Mouse (Mus musculus) heart, embryonic 16.5 days (tissue): ENCODE data around the gene Nbea. TPM values are rescaled to one million over a fixed set of nuclear protein-coding genes. Genes with fewer than 3 reads are reported as not detected.

Experiments used
- ATAC-seq: fragments of 200-750 bp; cut with Nextera tagmentation; replicated peaks from 2 replicates; pipeline ENCODE4 v1.8.0; 2017; ENCODE audit warnings: moderate number of reproducible peaks; ENCODE audit not compliant: insufficient read depth, low FRiP score; ENCODE audit errors: extremely low read depth
- H3K27ac ChIP-seq: fragments of 300-500 bp; sonication (generic); 2 replicates; pipeline ENCODE4 v1.5.1; 2014; ENCODE audit warnings: mild to moderate bottlenecking, low read length, control low read depth, moderate library complexity
- H3K27me3 ChIP-seq: fragments of 300-500 bp; sonication (generic); 2 replicates; pipeline ENCODE4 v1.6.1; 2014; ENCODE audit warnings: low read length, mixed read lengths; ENCODE audit not compliant: control insufficient read depth, insufficient read depth
- H3K36me3 ChIP-seq: fragments of 300-500 bp; sonication (generic); 2 replicates; pipeline ENCODE4 v1.6.1; 2014; ENCODE audit not compliant: control insufficient read depth, insufficient read depth
- H3K4me1 ChIP-seq: fragments of 300-500 bp; sonication (generic); 2 replicates; pipeline ENCODE4 v1.6.1; 2014; ENCODE audit warnings: low read length, mixed read lengths; ENCODE audit not compliant: control insufficient read depth, insufficient read depth
- H3K4me2 ChIP-seq: fragments of 300-500 bp; sonication (generic); 2 replicates; pipeline ENCODE4 v1.6.1; 2014; ENCODE audit warnings: low read depth, mild to moderate bottlenecking, control low read depth, low read length
- H3K4me3 ChIP-seq: fragments of 300-500 bp; sonication (generic); 2 replicates; pipeline ENCODE4 v1.5.1; 2014; ENCODE audit warnings: mild to moderate bottlenecking, control low read depth, low read length
- H3K9ac ChIP-seq: fragments of 300-500 bp; sonication (generic); 2 replicates; pipeline ENCODE4 v1.6.1; 2014; ENCODE audit warnings: low read length, control low read depth
- H3K9me3 ChIP-seq: fragments of 300-500 bp; sonication (generic); replicated peaks from 2 replicates; pipeline ENCODE4 v1.6.1; 2016; ENCODE audit warnings: low read length; ENCODE audit not compliant: control insufficient read depth
- WGBS: fragments of 180-500 bp; shearing (Covaris S2); extraction: QIAGEN DNeasy Blood & Tissue Kit; methylation state at CpG from one replicate; pipeline ENCODE4 v1.1.7; 2014; 5-methylcytosine and 5-hydroxymethylcytosine counted together
- polyA plus RNA-seq: library from polyadenylated mRNA; unstranded; fragments of >200 nt; fragmentation: Nextera tagmentation; extraction: Ambion mirVana; gene quantifications from 2 replicates; pipeline ENCODE4 v1.2.1, GENCODE M21; 2015

The Nbea gene
- polyA plus RNA-seq, 1 experiment from 2014 or later = 7.0 TPM

- 12% methylated on average over 53 of the region's 53 CpGs for WGBS
- H3K4me1 ChIP-seq = peaks cover 5% of the 10 kb centered on the region
- H3K27ac ChIP-seq = no peak overlapping the region
- 0 out of 2 replicates have a peak, but pooled peaks have one; percentile 38 for ATAC-seq
- 0 out of 2 replicates have a peak overlapping the region, but pooled peaks have one; percentile 34 for H3K9ac ChIP-seq
- H3K9me3 ChIP-seq = no peaks in the 10 kb centered on the region
- peak overlapping the region; percentile 64 for H3K4me2 ChIP-seq
- H3K36me3 ChIP-seq = no peaks in the 10 kb centered on the region
- peaks cover 35% of the 10 kb centered on the region for H3K27me3 ChIP-seq
- H3K4me3 ChIP-seq = peak overlapping the region; percentile 41
These were observed 403.1 kb downstream of the Nbea start for GRCm38 (mm10) chr3:55780120-55781070.

- H3K4me2 ChIP-seq = no peak overlapping the region
- ATAC-seq = no peak
- WGBS = 79% methylated on average over 8 of the region's 8 CpGs
- no peak overlapping the region for H3K9ac ChIP-seq
- H3K27ac ChIP-seq = no peak overlapping the region
- H3K4me3 ChIP-seq = no peak overlapping the region
- H3K4me1 ChIP-seq = peaks cover 5% of the 10 kb centered on the region
- peaks cover 31% of the 10 kb centered on the region for H3K27me3 ChIP-seq
- H3K36me3 ChIP-seq = no peaks in the 10 kb centered on the region
- no peaks in the 10 kb centered on the region for H3K9me3 ChIP-seq
These were observed 404.5 kb downstream of the Nbea start for GRCm38 (mm10) chr3:55778764-55779730.

- Histone ChIP-seq H3K27me3 (peaks cover 23% of the 10 kb centered on the region), H3K4me1 (peaks cover 5% of the 10 kb centered on the region), H3K4me3 (no peak overlapping the region), H3K9me3 (no peaks in the 10 kb centered on the region), H3K9ac (no peak overlapping the region), H3K36me3 (no peaks in the 10 kb centered on the region), H3K4me2 (no peak overlapping the region), H3K27ac (no peak overlapping the region)
- 62% methylated on average over 4 of the region's 4 CpGs for WGBS
- no peak; the same call in 1 of the 2 replicates for ATAC-seq
These were observed 406.0 kb downstream of the Nbea start for GRCm38 (mm10) chr3:55777501-55777900.

GRCm38 (mm10) chr3:55775753-55776152 is 407.7 kb downstream of the Nbea start:
- peaks cover 5% of the 10 kb centered on the region for H3K4me1 ChIP-seq
- H3K4me3 ChIP-seq = no peak overlapping the region
- peaks cover 2% of the 10 kb centered on the region; the same call in 1 of the 2 replicates for H3K36me3 ChIP-seq
- no peak overlapping the region for H3K27ac ChIP-seq
- 92% methylated on average over 6 of the region's 6 CpGs for WGBS
- peaks cover 9% of the 10 kb centered on the region for H3K27me3 ChIP-seq
- H3K9ac ChIP-seq = no peak overlapping the region
- H3K4me2 ChIP-seq = no peak overlapping the region
- H3K9me3 ChIP-seq = no peaks in the 10 kb centered on the region
- ATAC-seq = no peak

GRCm38 (mm10) chr3:55775245-55775644 is 408.3 kb downstream of the Nbea start:
- H3K4me2 ChIP-seq = no peak overlapping the region
- H3K4me3 ChIP-seq = no peak overlapping the region
- H3K36me3 ChIP-seq = peaks cover 2% of the 10 kb centered on the region; the same call in 1 of the 2 replicates
- peaks cover 9% of the 10 kb centered on the region; the same call in 1 of the 2 replicates for H3K27me3 ChIP-seq
- no peak for ATAC-seq
- H3K4me1 ChIP-seq = peaks cover 1% of the 10 kb centered on the region
- no peak overlapping the region for H3K27ac ChIP-seq
- 82% methylated on average over 7 of the region's 7 CpGs for WGBS
- no peak overlapping the region for H3K9ac ChIP-seq
- H3K9me3 ChIP-seq = no peaks in the 10 kb centered on the region

- no peak overlapping the region for H3K27ac ChIP-seq
- WGBS = 45% methylated on average over 6 of the region's 6 CpGs
- H3K4me3 ChIP-seq = no peak overlapping the region
- H3K9me3 ChIP-seq = no peaks in the 10 kb centered on the region
- no peaks in the 10 kb centered on the region for H3K4me1 ChIP-seq
- no peak overlapping the region for H3K4me2 ChIP-seq
- no peak overlapping the region for H3K9ac ChIP-seq
- peaks cover 4% of the 10 kb centered on the region; the same call in 1 of the 2 replicates for H3K27me3 ChIP-seq
- ATAC-seq = no peak
- H3K36me3 ChIP-seq = peaks cover 2% of the 10 kb centered on the region; the same call in 1 of the 2 replicates
These were observed 409.3 kb downstream of the Nbea start for GRCm38 (mm10) chr3:55774203-55774602.

GRCm38 (mm10) chr3:55769308-55769707 is 414.2 kb downstream of the Nbea start:
- Histone ChIP-seq H3K27me3 (no peaks in the 10 kb centered on the region), H3K4me3 (no peak overlapping the region), H3K9ac (no peak overlapping the region), H3K4me1 (no peaks in the 10 kb centered on the region), H3K27ac (no peak overlapping the region), H3K9me3 (no peaks in the 10 kb centered on the region), H3K4me2 (no peak overlapping the region), H3K36me3 (peaks cover 2% of the 10 kb centered on the region; the same call in 1 of the 2 replicates)
- ATAC-seq = no peak
- 90% methylated on average over 2 of the region's 2 CpGs for WGBS

GRCm38 (mm10) chr3:55768654-55769053 is 414.8 kb downstream of the Nbea start:
- no peak for ATAC-seq
- Histone ChIP-seq H3K4me2 (no peak overlapping the region), H3K36me3 (peaks cover 2% of the 10 kb centered on the region; the same call in 1 of the 2 replicates), H3K9ac (no peak overlapping the region), H3K27ac (no peak overlapping the region), H3K4me3 (no peak overlapping the region), H3K27me3 (no peaks in the 10 kb centered on the region), H3K9me3 (no peaks in the 10 kb centered on the region), H3K4me1 (no peaks in the 10 kb centered on the region)
- 83% methylated on average over 2 of the region's 2 CpGs for WGBS
